Mouse (Mus musculus) CD4-positive, CD25-positive, alpha-beta regulatory T cell (primary cell): ENCODE results near the gene Haus5. TPM values are rescaled to one million over a fixed set of nuclear protein-coding genes. Genes with fewer than 3 reads are reported as not detected.

Experiments
- polyA plus RNA-seq: library from polyadenylated mRNA; unstranded; fragments of 100-300 nt; shearing (Covaris generic); gene quantifications from one replicate; pipeline ENCODE4 v1.2.1, GENCODE M21; 2017

The Haus5 gene
- 37.3 TPM for polyA plus RNA-seq

DNA sequence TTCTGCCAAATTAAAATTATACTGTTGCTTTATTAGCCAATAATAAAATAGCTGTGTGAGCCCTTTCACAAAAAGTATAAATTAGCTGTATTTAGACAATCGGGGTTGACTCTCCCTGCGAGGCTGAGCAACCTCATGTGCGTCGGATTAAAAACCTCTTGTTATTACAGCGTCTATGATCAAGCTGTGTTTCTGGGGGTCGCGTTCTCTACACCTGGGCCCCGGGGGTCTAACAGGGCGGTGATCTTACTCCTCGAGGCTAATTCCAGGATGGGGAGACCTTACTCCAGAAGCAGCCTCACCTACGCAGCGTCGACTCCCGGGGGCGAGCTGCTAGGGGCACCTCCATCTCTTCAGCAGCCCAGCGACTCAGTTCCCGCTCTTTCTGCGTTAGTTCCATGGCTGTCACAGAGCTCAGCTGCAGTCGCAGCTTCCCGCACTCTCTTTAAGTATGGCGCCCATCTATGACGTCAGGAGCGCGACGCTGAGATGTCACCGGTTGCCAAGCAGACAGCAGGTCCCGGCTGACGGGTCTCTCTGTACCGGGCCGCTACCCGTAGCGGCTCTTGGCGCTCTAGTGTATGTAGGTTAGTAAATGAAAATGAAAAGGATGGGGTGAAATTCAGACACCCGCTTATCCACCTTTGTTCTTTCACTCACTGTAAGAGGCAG, at the start of gene Haus5:
Gene Haus5, minus strand, starts transcription at position 466 of the 672 bp plus-strand sequence.

DNA sequence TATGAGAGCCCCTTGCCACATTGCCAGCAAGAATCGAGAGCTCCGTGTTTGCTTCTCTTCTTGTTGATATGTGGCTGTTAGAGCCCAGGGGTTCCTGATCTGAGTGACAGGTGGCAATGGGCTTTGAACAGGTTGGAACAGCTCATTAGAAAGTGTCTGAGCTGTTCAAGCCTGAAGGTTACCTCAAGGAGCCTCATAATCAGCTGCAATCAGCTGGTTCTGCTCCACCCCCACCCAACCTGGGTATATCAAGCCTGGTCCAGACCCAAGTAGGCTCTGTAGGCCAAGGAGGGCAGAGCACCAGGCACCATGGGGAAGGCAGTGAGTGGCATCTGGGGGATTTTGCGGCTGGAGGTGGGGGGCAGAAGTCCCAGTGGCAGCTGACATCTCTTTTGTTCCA, 47.1 kb upstream of the Haus5 start, which contains the start of gene Atp4a:
Gene Atp4a, plus strand, starts transcription at position 268 of the 400 bp plus-strand sequence.

DNA sequence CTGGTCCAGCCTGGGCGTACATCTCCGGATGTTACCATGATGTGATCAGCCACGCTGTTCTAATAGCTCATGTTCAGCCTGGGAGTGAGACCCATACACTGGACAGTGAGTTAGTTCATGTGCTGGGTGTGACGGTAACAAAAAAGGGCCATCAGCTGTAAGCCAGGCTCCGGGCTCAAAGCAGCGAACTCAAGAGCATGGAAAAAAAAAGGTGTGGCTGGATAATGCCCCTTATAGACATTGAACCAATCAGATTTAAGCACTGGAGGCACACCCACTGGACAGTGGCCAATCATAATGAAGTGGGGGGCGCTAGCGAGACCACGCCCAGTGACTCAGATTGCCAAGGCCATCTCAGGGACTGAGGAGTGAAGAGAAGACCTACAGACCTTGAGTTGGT, 33.8 kb upstream of the Haus5 start, which contains the start of gene 2200002J24Rik:
Gene 2200002J24Rik, plus strand, starts transcription at position 338 of the 400 bp plus-strand sequence.

DNA sequence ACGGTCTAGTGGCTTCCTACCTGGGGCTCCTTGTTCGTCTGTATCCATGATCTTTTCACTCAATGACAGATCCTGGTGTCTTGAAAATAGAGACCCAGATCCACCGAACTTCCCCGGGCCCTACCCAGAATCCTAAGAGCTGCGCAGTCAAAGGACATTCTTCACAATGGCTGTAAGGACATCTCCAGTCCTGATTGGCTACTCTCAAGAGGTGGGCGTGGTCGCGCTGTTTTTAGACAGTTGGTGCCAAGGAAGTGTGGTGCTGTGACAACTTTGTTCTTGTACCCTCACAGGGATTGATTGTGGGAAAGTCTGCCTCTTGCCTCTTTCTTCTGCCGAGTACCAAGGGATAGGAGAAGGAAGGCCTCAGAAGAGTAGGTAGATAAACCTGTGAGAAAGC, 6.7 kb upstream of the Haus5 start, which contains the start of gene Pmis2:
Gene Pmis2, minus strand, starts transcription at position 126 of the 400 bp plus-strand sequence.

DNA sequence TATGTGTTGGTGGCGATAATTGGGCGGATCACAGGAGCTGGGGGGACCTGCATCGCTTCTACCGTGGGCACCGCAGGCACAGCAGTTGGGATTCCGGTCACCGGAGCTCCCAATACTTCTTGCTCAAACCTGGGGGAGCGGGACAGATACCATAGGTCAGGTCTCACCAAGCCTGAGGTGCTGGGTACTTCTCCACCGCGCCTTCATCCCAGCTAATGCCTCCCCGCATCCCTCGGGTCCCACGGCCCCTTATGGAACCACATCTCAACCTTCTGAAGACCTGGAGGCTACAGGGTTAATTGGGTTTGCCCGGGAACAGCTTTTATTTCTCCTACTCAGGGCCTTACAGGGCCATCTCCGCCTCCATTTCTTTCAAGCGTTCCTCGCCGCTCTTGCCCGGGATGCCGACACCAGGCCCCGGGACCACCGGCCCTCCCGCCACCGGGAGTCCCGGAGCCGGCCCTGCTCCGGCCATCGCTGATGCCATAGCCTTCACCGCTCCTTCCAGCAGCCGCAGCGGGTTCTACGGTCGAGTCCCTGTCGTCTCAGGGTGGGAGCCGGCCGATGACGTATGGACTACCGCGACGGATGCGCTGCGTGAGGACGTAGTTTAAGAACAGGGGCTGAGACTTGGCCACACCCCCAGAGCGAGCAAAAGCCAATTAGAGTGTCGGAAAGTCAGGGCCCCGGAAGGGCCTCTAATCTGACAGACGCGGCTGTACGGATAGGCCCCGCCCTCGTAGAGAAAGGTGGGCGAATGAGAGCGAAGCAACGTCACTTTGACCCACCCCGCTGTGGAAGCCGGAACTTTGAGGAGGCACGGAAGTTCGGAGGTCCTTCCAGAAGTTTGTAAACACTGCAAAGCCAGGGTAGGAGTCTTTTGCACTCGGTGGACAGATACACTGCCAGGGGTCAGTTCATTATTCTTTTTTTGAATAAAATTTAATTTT, 14.9 kb downstream of the Haus5 start, which contains the start of gene Rbm42:
Gene Rbm42, minus strand, starts transcription at position 727 of the 950 bp plus-strand sequence.

DNA sequence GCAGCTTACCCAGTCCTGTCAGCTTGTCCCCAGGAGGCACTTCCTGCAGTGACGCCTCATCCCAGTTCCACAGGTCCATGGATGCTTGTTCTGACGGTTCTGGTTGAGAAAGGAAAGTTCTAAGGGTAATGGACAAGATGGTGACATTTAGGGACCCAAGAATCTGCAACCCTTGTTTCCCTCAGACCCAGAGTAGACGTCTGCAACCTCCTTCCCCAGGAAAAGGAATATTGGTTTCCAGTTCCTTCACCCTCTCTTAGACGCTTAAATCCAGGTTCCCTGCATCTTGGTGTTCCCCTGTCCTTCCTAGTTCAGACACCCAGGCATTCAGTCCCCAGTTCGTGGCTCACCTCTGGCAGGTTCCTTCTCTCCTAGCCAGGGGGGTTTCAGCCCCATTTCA, 29.0 kb downstream of the Haus5 start, which contains the start of gene Etv2:
Gene Etv2, minus strand, starts transcription at position 101 of the 400 bp plus-strand sequence.

DNA sequence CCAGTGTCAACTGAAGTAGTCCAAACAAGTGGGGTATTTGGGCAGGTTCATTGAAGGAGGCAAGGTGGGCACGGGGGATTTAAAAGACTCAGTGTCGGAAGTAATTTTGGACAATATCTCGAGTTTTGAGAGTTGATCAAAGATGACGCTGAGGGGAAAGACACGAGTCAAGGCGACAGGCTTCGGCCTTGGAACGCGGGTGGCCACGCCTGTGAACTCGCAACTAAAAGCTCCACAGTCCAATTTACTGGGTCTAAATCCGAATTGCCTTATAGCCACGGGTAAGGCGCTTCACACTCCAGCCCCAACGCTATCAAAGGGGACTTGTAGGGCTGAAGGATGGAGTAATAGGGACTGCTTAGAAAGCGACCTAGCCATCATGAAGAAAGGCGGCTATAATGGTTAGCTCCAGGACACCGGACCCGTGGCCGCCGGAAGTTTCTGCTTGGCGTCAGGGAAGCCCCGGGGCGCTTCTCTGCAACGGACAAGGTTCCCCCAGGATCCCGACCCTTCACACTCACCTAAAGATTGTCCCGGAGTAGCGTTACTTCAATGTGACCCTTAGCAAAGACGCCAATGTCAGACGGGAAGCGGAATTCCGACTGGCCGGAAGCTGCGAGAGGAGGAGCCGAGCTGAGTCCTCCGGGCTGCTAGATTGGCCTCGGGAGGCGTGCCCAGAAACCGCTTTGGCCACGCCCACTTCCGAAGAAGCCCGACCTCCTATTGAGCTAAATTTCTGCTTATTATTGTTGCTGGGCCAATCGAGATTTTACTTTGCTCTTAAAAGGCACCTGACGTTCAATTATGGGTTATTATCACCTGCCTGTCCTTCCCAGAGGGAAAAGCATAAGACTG, 39.0 kb downstream of the Haus5 start, which contains the start of gene Cox6b1:
Gene Cox6b1, minus strand, starts transcription at position 622 of the 855 bp plus-strand sequence.

DNA sequence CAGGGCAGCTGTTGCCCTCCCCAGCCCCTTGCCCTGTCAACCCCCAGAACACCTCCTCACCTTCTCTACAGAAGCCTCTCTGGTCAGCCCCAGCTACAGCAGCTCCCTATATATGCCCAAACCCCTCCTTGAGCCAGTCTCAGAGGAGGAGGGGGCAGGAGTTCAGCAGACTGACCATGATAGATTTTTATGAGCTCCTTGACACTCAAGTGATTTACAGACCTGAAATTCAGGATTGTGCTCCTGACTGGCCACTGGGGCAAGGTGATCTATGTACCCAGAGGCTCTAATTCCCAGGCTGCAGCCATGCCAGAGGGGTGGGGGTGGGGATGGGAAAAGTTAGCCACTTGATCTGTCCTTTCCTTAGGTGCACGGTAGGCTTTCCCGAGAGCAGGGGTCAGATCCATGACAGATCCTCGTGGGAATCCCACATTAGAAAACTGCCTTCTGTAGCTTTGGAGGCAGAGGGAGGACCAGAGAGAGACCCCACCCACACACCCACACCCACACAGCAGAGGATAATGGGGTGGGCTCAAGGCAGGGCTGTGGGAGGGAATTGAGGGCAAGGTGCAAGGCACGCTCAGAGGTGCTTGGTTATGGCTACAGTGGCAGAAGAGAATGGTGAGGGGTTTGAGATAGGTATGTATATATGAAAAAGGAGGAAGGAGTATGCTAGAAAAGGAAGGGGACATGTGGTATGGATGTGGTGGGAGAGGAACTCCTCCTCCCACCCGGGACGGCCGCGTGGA, 52.0 kb downstream of the Haus5 start, which contains the start of gene Upk1a:
Gene Upk1a, minus strand, starts transcription at position 194 of the 749 bp plus-strand sequence.

Other genes with a start within 250 kb of the Haus5 start
- 409 TPM for gene Hcst, start 245.1 kb downstream of the Haus5 start, polyA plus RNA-seq
- 99.8 TPM for gene Nfkbid, start 243.3 kb downstream of the Haus5 start, polyA plus RNA-seq
- 17.8 TPM for gene Aplp1, start 219.5 kb downstream of the Haus5 start, polyA plus RNA-seq
- not detected for gene Kirrel2, start 207.3 kb downstream of the Haus5 start, polyA plus RNA-seq
- gene Nphs1, start 206.7 kb downstream of the Haus5 start, polyA plus RNA-seq: not detected
- not detected for gene Prodh2, start 171.4 kb downstream of the Haus5 start, polyA plus RNA-seq
- gene Arhgap33, start 129.9 kb downstream of the Haus5 start, polyA plus RNA-seq: 1.2 TPM
- 4.2 TPM for gene Hspb6, start 112.8 kb downstream of the Haus5 start, polyA plus RNA-seq
- gene Proser3, start 112.7 kb downstream of the Haus5 start, polyA plus RNA-seq: 9.9 TPM
- gene Lin37, start 105.2 kb downstream of the Haus5 start, polyA plus RNA-seq: 89.4 TPM
- gene U2af1l4, start 101.7 kb downstream of the Haus5 start, polyA plus RNA-seq: 47.2 TPM
- 86.6 TPM for gene Gm49396, start 101.7 kb downstream of the Haus5 start, polyA plus RNA-seq
- 217 TPM for gene Psenen, start 101.4 kb downstream of the Haus5 start, polyA plus RNA-seq
- gene Igflr1, start 99.6 kb downstream of the Haus5 start, polyA plus RNA-seq: 150 TPM
- gene Kmt2b, start 76.3 kb downstream of the Haus5 start, polyA plus RNA-seq: 15.9 TPM
- 11.7 TPM for gene Zbtb32, start 66.1 kb downstream of the Haus5 start, polyA plus RNA-seq
- 0.83 TPM for gene Upk1a, start 52.1 kb downstream of the Haus5 start, polyA plus RNA-seq
- gene Cox6b1, start 38.8 kb downstream of the Haus5 start, polyA plus RNA-seq: 581 TPM
- not detected for gene Etv2, start 29.1 kb downstream of the Haus5 start, polyA plus RNA-seq
- gene Rbm42, start 14.7 kb downstream of the Haus5 start, polyA plus RNA-seq: 204 TPM
- gene Pmis2, start 6.6 kb upstream of the Haus5 start, polyA plus RNA-seq: not detected
- gene 2200002J24Rik, start 33.9 kb upstream of the Haus5 start, polyA plus RNA-seq: not detected
- gene Atp4a, start 47.2 kb upstream of the Haus5 start, polyA plus RNA-seq: not detected
- gene Tmem147, start 64.5 kb upstream of the Haus5 start, polyA plus RNA-seq: 116 TPM
- 0.36 TPM for gene Gapdhs, start 78.7 kb upstream of the Haus5 start, polyA plus RNA-seq
- gene Sbsn, start 86.5 kb upstream of the Haus5 start, polyA plus RNA-seq: 1.1 TPM
- not detected for gene Dmkn, start 98.8 kb upstream of the Haus5 start, polyA plus RNA-seq
- gene Krtdap, start 122.9 kb upstream of the Haus5 start, polyA plus RNA-seq: not detected
- gene Ffar2, start 158.8 kb upstream of the Haus5 start, polyA plus RNA-seq: 0.26 TPM
- gene Ffar3, start 191.2 kb upstream of the Haus5 start, polyA plus RNA-seq: not detected
- gene Ffar1, start 196.6 kb upstream of the Haus5 start, polyA plus RNA-seq: 0.07 TPM
- 4.2 TPM for gene Cd22, start 215.3 kb upstream of the Haus5 start, polyA plus RNA-seq
- gene Mag, start 249.9 kb upstream of the Haus5 start, polyA plus RNA-seq: 0.12 TPM